Mouse (Mus musculus) embryo, embryonic 10 days (tissue): ENCODE data around the gene Resp18.

Experiments
- DNase-seq: peaks from one replicate; pipeline ENCODE4 v3.0.0-alpha.2; 2015; ENCODE audit warnings: low spot score

Gene Resp18

DNA sequence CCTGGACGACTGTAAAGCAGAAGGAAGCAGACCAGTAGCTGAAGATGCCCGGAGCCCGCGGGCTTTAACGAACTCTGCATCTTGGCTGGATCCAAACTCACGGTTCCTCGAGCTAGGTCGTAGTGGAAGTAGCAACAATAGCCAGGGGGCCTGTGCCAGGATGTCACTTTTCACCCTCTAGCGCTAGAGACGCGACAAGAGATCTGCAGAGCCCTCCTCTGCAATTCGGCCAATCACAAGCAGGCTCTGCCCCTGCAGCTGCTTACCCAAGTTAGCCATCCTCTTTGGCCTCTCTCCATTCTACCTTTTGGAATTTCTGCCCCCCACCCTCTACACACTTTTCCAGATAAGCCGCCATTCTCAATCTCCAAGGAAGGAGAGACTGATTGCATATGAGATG is at the start of gene Resp18:
Gene Resp18 (minus strand): TSS at position 188 of the 400 bp plus-strand sequence.
- no peak for DNase-seq

DNA sequence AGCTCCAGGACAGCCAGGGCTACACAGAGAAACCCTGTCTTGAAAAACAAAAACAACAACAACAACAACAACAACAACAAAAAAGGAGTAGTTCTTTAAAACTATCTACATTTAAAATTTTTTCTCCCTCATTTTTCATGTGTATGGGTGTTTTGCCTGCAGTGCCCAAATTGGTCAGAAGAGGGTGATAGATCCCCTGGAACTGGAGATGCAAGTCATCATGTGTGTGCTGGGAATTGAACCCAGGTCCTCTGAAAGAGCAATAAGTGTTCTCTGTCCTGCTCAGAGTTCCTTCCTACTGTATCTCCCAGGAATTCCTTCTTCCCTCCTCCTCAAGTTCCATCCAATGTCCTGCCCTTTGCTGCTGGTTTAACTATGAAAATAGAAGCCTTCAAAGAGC is 49.2 kb upstream of the Resp18 start:
- DNase-seq = no peak

DNA sequence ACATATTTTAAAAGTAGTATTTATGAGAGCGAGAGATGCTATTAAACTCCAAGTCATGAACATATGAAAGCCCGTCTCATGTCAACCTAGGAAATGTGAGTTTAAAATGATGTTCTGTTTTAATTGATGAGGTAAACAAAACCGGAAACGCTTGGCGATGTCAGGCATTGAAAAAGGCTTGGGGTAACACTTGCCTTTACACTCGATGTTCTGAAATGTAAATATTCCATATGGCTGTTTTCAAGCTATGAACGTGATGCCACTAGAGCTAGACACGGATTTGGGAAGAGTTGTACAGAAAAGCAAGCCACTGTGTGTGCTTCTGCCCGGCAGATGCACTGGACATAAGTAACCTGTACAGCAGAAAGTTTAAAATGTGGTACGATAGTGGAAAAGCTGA is 41.0 kb upstream of the Resp18 start:
- no peak for DNase-seq

DNA sequence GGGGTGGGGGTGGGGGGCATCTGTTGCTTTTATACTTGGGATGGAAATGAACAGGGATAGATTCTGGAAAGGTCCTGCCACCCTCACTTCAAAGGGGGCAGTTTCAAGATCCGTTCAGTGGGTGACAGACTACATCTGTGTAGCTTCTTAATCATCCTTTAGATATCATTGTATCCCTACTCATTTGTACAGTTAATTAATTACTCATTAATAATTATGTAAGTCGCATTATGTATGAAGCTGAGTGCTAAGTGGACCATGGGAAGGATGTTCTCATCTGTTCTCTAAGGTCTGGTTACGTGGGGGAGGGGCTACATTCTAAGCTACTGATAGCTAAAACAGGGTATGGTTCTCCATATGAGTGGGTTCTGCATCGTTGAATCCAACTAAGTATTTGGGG is 40.5 kb upstream of the Resp18 start:
- no peak for DNase-seq

DNA sequence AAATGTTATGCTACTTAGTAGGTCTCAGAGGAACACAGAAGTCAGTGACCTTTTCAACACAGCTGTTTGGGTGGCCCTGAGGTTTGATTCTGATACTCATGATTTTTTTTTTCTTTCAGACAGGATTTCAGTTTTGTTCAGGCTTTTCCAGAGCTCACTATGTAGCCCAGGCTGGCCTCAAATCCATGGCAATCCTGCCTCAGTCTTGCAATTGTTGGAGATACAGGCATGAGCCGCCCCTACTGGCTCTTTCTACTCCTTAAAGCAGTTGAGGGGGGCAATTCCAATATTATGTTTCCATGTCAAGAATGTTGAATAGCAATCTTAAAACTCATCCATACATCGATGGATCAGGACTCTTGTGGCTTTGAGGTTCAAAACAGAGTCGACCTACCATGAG is 40.1 kb upstream of the Resp18 start:
- no peak for DNase-seq

DNA sequence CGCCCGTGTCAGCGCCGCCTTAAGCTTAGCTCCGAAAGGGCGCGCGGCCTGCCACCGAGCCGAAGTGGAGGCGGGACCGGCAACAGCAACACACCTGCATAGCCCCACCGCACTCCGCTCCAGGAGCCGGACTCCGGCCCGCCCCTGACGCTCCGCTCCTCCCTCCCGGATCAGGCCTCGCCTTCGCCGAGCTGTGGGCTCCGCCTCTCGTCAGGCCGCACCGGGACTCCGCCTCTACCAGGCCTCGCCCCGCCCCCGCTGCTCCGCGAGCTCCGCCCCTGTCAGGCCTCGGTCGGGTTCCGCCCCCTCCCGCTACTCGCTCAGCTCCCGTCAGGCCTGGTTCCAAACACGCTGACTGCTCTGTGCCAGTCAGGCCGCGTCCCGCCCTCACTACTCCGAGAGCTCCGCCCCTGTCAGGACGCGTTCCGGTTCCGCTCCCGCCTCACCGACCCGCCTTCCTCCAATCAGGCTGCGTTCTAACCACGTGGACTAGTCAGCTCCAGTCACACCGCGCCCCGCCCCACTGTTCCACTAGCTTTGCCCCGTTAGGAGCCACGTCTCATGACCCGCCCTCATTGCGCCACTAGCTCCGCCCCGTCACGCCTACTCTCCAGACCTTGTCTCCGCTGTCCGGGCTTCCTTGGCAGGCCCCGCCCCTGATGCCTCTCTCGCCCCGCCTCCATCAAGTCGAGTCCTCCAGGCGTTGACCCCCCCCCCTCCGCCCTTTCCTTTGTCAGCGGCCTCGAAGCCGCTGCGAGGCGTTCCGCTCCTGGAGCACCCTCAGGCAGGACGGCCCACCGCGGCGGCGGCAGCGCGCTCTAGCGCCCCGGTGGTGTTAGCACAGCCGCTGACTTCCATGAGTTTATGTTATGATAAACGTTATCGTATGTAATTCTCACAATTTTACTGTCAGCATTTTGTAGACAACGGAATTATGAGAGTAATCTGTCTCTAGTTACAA is 39.3 kb upstream of the Resp18 start, which contains the start of gene Dnpep:
Gene Dnpep (minus strand): TSS at position 750 of the 961 bp plus-strand sequence.
- DNase-seq = peak; percentile 100

DNA sequence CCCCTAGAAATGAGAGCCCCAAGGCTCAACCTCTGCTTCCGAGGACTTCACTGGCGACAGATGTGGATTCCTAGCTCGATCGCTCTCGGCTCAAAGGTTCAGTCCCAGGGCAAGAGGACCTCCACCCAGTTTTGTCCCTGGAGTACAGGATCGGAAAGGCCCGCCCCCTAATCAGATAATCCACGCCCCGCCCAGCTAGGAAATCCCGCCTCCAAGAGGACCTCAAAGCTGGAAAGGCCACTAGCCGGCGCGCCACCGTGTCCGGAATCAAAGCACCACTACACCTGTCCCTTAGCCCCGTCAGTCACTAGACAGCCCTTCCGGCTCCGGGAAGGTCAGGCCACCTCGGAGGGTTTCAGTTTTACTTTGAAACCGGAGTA is 38.6 kb upstream of the Resp18 start:
- DNase-seq = peak; percentile 89

DNA sequence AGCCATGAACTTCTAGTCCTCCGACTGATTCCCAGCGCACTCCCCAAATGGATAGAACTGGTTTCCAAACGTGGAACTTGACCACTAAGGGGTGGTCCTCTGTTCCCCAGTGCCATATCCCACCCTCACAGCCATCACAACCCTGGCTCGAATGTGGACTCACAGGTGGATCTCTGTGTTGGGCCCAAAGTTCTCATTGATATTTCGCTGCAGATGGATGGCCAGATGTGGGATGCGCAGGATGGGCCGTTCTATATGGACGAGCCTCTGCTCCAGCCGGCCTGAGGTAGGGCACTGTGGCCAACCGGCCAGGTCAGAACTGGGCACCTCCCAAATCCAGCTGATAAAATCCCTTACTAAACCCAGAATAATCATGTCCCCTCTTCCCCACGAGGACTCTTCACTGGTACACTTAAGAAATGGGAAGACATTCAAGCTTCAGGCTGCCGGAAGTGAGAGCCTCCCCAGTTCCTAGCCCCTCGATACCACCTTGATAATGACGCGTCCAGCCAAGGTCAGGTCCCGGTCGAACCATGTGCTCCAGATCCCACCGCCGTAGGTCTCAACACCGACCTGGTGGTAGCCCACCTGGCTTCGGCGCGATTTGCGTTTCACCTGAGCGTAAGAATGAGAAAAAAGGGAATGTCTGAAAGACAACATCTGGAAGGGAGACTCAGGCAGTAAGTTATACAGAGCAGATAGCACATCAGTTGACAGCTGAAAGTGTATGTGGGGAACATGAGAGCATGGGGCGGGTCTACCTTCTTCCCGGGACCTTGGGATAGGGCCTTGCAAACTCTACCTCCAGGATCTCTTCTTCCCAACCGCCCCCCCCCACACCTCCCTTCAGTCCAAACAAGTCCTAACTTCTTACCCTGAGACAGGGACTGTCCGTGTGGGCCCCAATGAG is 37.5 kb upstream of the Resp18 start:
- DNase-seq = no peak

DNA sequence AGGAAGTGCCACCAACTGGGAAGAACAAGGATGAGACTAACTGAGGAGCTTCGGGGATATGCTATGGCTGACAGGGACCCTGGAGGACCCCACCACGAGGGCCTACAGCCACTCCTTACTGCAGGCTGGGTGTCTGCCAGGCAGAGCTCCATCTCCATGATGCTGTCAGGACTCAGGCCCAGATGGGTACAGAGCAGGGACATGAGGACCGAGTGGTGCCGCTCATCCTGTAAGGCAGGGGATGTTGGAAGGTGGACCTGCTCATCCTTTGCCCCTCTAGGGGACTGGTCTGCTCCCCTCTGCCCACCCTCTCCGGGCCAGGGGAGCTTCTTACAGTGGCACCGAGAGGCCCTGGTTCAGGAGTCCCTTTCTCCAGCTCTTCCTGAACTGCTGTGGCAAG is 36.8 kb upstream of the Resp18 start:
- no peak for DNase-seq

DNA sequence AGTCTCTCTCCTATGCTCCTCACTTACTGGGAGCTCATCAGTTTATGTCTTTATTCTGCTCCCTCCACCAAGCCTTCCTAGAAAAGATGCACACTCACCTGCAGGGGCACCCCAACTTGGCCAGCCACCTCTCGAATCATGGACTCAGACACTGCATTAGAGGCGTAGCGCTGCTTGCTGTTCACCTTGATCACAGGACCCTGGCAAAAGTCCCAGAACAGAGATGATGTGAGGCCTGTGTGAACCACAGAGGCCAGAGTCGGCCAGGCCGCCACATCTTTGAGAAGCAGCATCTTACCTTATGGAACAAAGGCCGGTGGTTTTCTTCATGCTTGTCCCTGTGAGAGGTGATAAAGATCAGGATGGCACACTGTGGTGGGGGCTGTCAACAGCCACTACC is 33.5 kb upstream of the Resp18 start:
- no peak for DNase-seq

DNA sequence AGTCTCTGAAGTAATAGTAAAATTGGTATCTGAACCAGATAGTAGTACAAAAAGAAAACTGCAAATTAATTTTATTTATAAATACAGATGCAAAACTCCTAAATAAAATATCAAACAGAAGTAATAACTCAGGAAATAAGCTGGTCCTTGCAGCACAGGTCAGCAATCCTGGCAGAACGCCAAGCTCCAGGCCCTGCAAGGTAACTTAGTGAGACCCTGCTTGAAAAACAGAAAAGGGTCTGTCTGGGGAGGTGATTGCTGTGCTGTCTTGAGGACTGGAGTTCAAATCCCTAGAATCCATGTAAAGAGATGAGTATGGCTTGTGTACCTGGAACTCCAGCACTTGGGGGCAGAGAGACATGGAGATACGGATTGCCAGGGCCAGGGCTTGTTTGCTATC is 26.4 kb upstream of the Resp18 start:
- no peak for DNase-seq

DNA sequence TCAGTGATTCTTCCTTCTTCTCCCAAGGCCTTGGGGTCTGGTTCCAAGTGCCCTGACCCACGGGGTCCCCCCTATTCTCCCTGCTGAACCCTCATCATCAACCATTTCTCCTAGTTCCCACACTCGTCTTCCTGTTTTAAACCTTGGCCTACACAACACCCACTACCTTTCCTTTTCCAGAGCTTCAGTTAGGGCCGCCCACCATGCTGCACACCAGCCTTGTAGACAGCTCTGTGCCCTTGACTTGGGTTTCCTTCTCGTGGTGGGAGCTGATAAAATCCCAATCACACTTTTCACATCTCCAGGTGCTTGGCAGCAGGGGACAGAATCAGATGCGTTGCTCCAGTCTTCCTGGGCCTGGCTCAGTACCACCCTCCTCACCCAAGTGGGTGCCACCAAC is 16.1 kb upstream of the Resp18 start:
- no peak for DNase-seq

DNA sequence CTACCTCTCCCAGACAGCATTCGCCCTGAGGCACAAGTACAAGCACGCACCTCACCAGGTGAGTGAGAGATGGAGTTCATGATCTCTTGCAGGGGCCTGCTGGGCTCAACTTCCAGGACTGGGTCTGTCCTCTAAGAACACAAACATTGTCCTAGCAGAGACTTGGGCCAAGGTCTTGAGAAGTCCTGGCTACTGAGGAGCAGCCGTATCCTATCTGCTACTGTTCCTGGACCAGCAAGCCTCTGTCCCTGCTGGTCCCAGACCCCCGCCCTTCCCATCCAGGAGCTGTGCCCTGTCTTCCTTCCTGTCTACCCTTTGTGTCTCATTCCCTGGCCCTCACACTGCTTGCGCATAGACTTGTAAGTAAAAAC is 15.1 kb upstream of the Resp18 start:
- no peak for DNase-seq

DNA sequence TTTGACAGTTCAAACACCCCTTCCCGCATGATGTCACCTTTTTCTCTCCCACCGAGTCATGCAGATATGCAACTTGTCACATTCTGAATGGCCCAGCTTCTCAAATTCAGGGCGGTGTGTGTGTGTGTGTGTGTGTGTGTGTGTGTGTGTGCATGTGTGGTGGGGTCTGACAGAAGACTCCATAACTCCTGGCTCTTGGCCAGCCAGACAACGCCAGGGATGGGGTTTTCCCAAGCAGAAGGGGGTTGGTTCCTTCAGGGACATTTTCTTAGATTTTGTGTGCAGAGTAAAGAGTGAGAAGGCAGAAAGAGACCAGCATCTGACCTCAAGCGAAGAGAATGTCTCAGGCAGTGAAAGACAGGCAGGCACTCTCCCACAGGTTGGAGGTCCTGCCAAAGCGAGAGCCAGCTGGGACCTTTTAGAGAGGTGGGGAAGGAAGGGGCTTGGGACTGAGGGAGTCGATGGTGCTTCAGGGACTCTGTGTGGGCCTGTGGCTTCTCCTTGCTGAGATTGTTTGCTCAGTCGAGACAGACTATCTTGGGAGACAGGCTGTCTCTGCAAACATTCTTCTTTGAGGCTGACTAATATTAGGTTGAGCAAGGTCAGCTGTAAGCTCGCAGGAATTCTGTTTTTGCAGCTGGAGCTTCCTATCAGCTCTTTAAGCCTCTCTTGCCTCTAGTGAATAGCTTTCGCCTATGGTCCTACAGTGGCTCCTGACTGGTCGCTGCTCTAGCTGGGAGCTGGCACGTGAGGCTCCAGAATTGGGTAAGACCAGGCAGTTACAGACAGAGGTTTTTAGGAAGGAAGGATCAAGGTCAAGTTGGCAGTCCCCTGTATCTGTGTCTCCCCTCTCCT is 14.5 kb upstream of the Resp18 start:
- no peak for DNase-seq

DNA sequence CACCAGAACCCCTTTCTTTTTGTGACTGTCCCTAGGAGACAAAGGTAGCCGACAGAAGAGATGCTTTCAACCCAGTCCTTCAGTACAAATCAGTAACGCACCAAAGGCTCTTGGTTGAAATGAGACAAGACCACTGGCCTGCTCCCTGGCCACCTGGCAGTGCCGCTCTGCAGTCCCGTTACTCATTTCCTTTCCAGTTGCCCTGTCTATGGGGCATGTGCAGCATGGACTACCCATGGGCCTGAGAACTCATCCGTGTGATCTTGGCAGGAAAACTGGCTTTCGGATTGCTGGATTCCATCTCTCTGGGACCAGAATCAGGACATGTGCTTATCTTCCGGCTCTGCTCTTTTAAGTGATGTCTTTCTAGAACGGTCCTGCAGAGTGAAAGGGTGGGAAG is 13.1 kb upstream of the Resp18 start:
- DNase-seq = no peak

DNA sequence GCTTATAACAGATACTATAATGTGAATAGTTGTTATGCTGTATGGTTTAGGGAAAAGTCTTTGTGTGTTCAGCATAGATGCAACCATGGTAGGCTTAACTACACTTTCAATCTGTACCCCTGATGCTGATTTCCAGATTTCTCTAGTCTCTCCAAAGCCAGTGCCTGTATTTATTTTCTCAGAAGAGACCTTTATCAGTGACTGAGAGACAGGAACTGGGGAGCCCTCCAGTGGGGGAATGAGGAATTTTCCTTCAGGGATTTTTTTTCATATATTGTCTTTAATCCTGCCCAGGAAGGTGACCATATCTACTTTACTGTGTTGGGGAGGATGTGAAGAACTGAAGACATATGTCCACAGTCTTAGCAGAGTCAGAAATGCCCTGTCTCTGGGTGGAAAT is 12.4 kb upstream of the Resp18 start:
- peak; percentile 10 for DNase-seq

DNA sequence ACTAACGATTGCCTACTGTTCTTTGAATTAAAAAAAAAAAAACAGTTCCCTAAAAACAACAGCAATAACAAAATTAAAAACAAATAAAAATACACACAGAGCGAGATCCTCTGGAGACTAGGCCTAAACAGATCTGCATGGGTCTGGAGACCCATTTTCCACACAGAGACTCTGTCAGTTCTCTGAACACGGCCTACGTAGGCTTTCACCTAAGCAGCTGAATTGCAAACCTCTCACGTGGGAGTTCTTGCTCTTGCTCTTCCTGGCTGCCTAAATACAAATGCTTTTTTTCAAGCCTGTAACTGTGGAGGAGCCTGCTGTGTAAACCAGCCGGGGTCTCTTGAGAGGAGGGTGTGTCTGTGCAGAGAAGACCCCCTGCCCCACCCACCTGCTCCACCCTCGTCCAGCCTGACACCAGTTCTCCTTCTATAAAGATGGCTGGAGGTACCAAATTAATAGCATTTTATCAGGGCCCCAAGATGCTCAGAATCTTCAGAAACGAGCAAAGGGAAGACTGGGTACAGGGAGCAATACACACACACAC is 11.7 kb upstream of the Resp18 start:
- no peak for DNase-seq

DNA sequence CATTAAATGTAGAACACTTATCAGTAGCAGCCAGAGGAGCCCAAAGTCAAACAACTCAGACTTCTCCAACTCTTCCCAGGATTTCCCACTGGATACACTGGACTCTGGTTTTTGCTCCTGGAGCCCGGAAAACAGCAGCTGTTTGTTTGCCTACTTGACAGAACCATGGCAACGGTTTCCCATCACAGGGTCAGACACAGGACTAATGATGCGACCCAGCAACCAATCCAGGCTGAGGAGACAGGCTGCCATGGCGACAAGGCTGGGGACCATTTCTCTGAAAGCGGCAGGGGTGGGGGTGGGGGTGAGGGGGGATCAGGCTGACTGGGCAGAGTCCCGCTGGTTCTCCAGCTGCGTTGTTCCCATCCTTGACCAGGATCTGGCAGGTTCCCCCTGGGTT is 11.2 kb upstream of the Resp18 start:
- peak; percentile 82 for DNase-seq

DNA sequence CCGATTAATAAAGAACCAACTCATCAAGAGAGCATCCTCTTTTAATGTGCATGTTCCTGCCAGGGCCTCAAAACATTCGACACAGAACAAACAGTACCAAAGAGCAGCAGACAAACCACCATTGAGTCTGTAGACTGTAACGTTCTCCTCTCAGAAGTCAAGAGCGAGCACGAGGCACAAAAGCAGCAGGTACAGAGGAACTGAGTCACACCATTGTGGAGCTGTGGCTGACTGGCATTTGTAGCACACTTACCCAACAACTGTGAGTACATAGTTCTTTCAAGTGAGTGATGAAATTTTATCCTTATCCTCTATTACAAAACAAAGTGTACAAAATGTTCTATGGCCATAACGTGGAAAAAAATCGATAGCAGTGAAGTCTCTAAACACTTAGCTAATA is 6.7 kb upstream of the Resp18 start:
- DNase-seq = no peak

DNA sequence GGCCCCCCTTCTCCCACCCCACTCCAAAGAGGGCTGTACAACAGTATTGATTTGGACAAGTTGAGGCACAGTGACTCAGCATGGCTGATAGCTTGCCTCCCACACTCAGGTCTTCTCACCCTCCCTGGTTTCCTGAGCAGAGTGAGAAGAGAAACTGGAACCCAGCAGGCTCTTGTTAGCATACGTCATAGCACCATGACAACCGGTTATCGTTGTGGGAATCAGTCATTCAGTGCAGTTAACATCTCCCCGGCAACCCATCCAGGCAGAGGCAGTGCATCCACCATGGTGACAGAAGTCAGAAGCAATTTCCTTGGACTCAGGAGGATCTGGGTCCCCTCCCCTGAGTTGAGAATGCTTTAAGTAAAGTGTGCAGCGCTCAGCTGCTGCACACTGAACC is 4.8 kb upstream of the Resp18 start:
- no peak for DNase-seq
